Mouse (Mus musculus): ENCODE data around the gene Col2a1.

DNA sequence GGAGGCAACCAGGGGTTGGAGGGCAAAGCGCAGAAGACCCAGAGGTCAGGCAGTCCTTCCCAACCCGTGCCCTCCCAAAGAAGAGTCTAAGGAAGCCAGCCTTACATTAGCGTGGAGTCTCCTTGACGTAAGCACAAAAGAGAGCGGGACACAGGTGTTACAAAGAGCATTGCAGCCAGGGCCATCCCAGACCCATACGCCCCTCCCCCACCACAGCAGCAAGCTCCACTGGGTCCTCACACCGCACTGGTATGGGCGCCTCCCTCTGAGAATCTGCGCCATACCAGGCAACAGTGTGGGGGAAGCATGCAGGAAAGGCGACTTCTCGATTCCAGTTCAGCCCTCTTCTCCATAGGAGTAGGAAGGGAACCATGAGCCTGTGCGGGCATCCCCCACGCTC is 4.9 kb downstream of the Col2a1 start:
- TF ChIP-seq EP300 (optimal IDR thresholded peaks at IDR 0.05) (no peak), CTCF (IDR thresholded peaks at IDR 0.05; ENCODE audit: low read depth) (no peak)

Data from stomach, postnatal 0 days (tissue).